Mouse (Mus musculus): Measurements from ENCODE around the gene Tprgl. TPM values are rescaled to one million over a fixed set of nuclear protein-coding genes. Genes with fewer than 3 reads are reported as not detected.

The Tprgl gene
- polyA plus RNA-seq, 1 experiment from 2014 or later, result 125 TPM

- H3K4me3 ChIP-seq (ENCODE audit: low read depth, low read length), result no peak overlapping the region
- no peak overlapping the region for H3K9ac ChIP-seq (ENCODE audit: low read depth, low read length)
- H3K9me3 ChIP-seq (replicated peaks; ENCODE audit: control insufficient read depth, low read length), result no peaks in the 10 kb centered on the region
- H3K4me1 ChIP-seq (ENCODE audit: control insufficient read depth, insufficient read depth, low read length), result no peaks in the 10 kb centered on the region
- no peak overlapping the region for H3K4me2 ChIP-seq
- H3K27me3 ChIP-seq (ENCODE audit: control insufficient read depth, insufficient read depth, low read length), result peaks cover 42% of the 10 kb centered on the region
- H3K36me3 ChIP-seq (ENCODE audit: control insufficient read depth, insufficient read depth, low read length), result no peaks in the 10 kb centered on the region
- ATAC-seq (replicated peaks; ENCODE audit: insufficient number of reproducible peaks, low FRiP score, low TSS enrichment), result no peak
- 58% methylated on average over 11 of the region's 11 CpGs for WGBS (ENCODE audit: insufficient replicate concordance)
- no peak overlapping the region for H3K27ac ChIP-seq (ENCODE audit: low read depth, low read length)
Measured at GRCm38 (mm10) chr4:154121800-154122199, 38.7 kb downstream of the Tprgl start.

- H3K27me3 ChIP-seq (ENCODE audit: control insufficient read depth, insufficient read depth, low read length), result peaks cover 32% of the 10 kb centered on the region
Measured at GRCm38 (mm10) chr4:154119208-154119607, 41.3 kb downstream of the Tprgl start.

GRCm38 (mm10) chr4:154118782-154119181 lies 41.7 kb downstream of the Tprgl start:
- H3K9ac ChIP-seq (ENCODE audit: low read depth, low read length), result no peak overlapping the region
- no peaks in the 10 kb centered on the region for H3K9me3 ChIP-seq (replicated peaks; ENCODE audit: control insufficient read depth, low read length)
- H3K4me2 ChIP-seq, result no peak overlapping the region
- 72% methylated on average over 9 of the region's 9 CpGs for WGBS (ENCODE audit: insufficient replicate concordance)
- H3K27me3 ChIP-seq (ENCODE audit: control insufficient read depth, insufficient read depth, low read length), result peaks cover 30% of the 10 kb centered on the region
- no peaks in the 10 kb centered on the region for H3K36me3 ChIP-seq (ENCODE audit: control insufficient read depth, insufficient read depth, low read length)
- no peak overlapping the region for H3K4me3 ChIP-seq (ENCODE audit: low read depth, low read length)
- H3K27ac ChIP-seq (ENCODE audit: low read depth, low read length), result no peak overlapping the region
- H3K4me1 ChIP-seq (ENCODE audit: control insufficient read depth, insufficient read depth, low read length), result no peaks in the 10 kb centered on the region
- ATAC-seq (replicated peaks; ENCODE audit: insufficient number of reproducible peaks, low FRiP score, low TSS enrichment), result no peak

More at GRCm38 (mm10) chr4:154119208-154119607, 41.3 kb downstream of the Tprgl start:
- no peak for ATAC-seq (replicated peaks; ENCODE audit: insufficient number of reproducible peaks, low FRiP score, low TSS enrichment)
- H3K36me3 ChIP-seq (ENCODE audit: control insufficient read depth, insufficient read depth, low read length), result no peaks in the 10 kb centered on the region
- H3K27ac ChIP-seq (ENCODE audit: low read depth, low read length), result no peak overlapping the region
- H3K4me1 ChIP-seq (ENCODE audit: control insufficient read depth, insufficient read depth, low read length), result no peaks in the 10 kb centered on the region
- no peaks in the 10 kb centered on the region for H3K9me3 ChIP-seq (replicated peaks; ENCODE audit: control insufficient read depth, low read length)
- 75% methylated on average over 9 of the region's 9 CpGs for WGBS (ENCODE audit: insufficient replicate concordance)
- H3K4me3 ChIP-seq (ENCODE audit: low read depth, low read length), result no peak overlapping the region
- H3K9ac ChIP-seq (ENCODE audit: low read depth, low read length), result no peak overlapping the region
- H3K4me2 ChIP-seq, result no peak overlapping the region

- 49% methylated on average over 7 of the region's 7 CpGs for WGBS (ENCODE audit: insufficient replicate concordance)
- Histone ChIP-seq H3K4me1 (ENCODE audit: control insufficient read depth, insufficient read depth, low read length) (no peaks in the 10 kb centered on the region), H3K36me3 (ENCODE audit: control insufficient read depth, insufficient read depth, low read length) (no peaks in the 10 kb centered on the region), H3K9me3 (replicated peaks; ENCODE audit: control insufficient read depth, low read length) (no peaks in the 10 kb centered on the region), H3K27me3 (ENCODE audit: control insufficient read depth, insufficient read depth, low read length) (peaks cover 11% of the 10 kb centered on the region; the same call in 1 of the 2 replicates), H3K27ac (ENCODE audit: low read depth, low read length) (no peak overlapping the region), H3K9ac (ENCODE audit: low read depth, low read length) (no peak overlapping the region), H3K4me3 (ENCODE audit: low read depth, low read length) (no peak overlapping the region), H3K4me2 (no peak overlapping the region)
- no peak for ATAC-seq (replicated peaks; ENCODE audit: insufficient number of reproducible peaks, low FRiP score, low TSS enrichment)
Measured at GRCm38 (mm10) chr4:154116421-154116820, 44.0 kb downstream of the Tprgl start.

- no peak overlapping the region for H3K9ac ChIP-seq (ENCODE audit: low read depth, low read length)
- 66% methylated on average over 11 of the region's 11 CpGs for WGBS (ENCODE audit: insufficient replicate concordance)
- no peaks in the 10 kb centered on the region for H3K9me3 ChIP-seq (replicated peaks; ENCODE audit: control insufficient read depth, low read length)
- no peak for ATAC-seq (replicated peaks; ENCODE audit: insufficient number of reproducible peaks, low FRiP score, low TSS enrichment)
- peaks cover 19% of the 10 kb centered on the region for H3K27me3 ChIP-seq (ENCODE audit: control insufficient read depth, insufficient read depth, low read length)
- H3K27ac ChIP-seq (ENCODE audit: low read depth, low read length), result no peak overlapping the region
- no peaks in the 10 kb centered on the region for H3K36me3 ChIP-seq (ENCODE audit: control insufficient read depth, insufficient read depth, low read length)
- no peak overlapping the region for H3K4me3 ChIP-seq (ENCODE audit: low read depth, low read length)
- H3K4me2 ChIP-seq, result no peak overlapping the region
- no peaks in the 10 kb centered on the region for H3K4me1 ChIP-seq (ENCODE audit: control insufficient read depth, insufficient read depth, low read length)
Measured at GRCm38 (mm10) chr4:154109850-154110243, 50.6 kb downstream of the Tprgl start.

GRCm38 (mm10) chr4:154109216-154109849 lies 51.1 kb downstream of the Tprgl start:
- H3K9ac ChIP-seq (ENCODE audit: low read depth, low read length), result no peak overlapping the region
- WGBS (ENCODE audit: insufficient replicate concordance), result 58% methylated on average over 18 of the region's 18 CpGs
- no peak overlapping the region for H3K4me3 ChIP-seq (ENCODE audit: low read depth, low read length)
- H3K4me1 ChIP-seq (ENCODE audit: control insufficient read depth, insufficient read depth, low read length), result no peaks in the 10 kb centered on the region
- peaks cover 20% of the 10 kb centered on the region for H3K27me3 ChIP-seq (ENCODE audit: control insufficient read depth, insufficient read depth, low read length)
- H3K27ac ChIP-seq (ENCODE audit: low read depth, low read length), result no peak overlapping the region
- no peak overlapping the region for H3K4me2 ChIP-seq
- H3K36me3 ChIP-seq (ENCODE audit: control insufficient read depth, insufficient read depth, low read length), result no peaks in the 10 kb centered on the region
- H3K9me3 ChIP-seq (replicated peaks; ENCODE audit: control insufficient read depth, low read length), result no peaks in the 10 kb centered on the region
- ATAC-seq (replicated peaks; ENCODE audit: insufficient number of reproducible peaks, low FRiP score, low TSS enrichment), result no peak; the same call in 1 of the 2 replicates

Other genes with a start within 250 kb of the Tprgl start
- gene A430005L14Rik, start 203.4 kb downstream of the Tprgl start, polyA plus RNA-seq (2014; fragmentation: Nextera tagmentation; extraction: Ambion mirVana), result 50.5 and 57.8 TPM in 2 replicates
- gene Dffb, start 185.5 kb downstream of the Tprgl start, polyA plus RNA-seq (2014; fragmentation: Nextera tagmentation; extraction: Ambion mirVana), result 4.9 and 7.5 TPM in 2 replicates
- gene Cep104, start 185.5 kb downstream of the Tprgl start, polyA plus RNA-seq (2014; fragmentation: Nextera tagmentation; extraction: Ambion mirVana), result 11.4 and 14.3 TPM in 2 replicates
- 13.4 and 14.7 TPM in 2 replicates for gene Lrrc47, start 148.9 kb downstream of the Tprgl start, polyA plus RNA-seq (2014; fragmentation: Nextera tagmentation; extraction: Ambion mirVana)
- gene Smim1, start 134.4 kb downstream of the Tprgl start, polyA plus RNA-seq (2014; fragmentation: Nextera tagmentation; extraction: Ambion mirVana), result 95.7 and 104 TPM in 2 replicates
- gene Ccdc27, start 118.0 kb downstream of the Tprgl start, polyA plus RNA-seq (2014; fragmentation: Nextera tagmentation; extraction: Ambion mirVana), result not detected in 2 replicates
- gene Trp73, start 20.5 kb downstream of the Tprgl start, polyA plus RNA-seq (2014; fragmentation: Nextera tagmentation; extraction: Ambion mirVana), result not detected in 2 replicates
- 22.1 and 26.5 TPM in 2 replicates for gene Wrap73, start 18.3 kb downstream of the Tprgl start, polyA plus RNA-seq (2014; fragmentation: Nextera tagmentation; extraction: Ambion mirVana)
- gene Megf6, start 10.1 kb upstream of the Tprgl start, polyA plus RNA-seq (2014; fragmentation: Nextera tagmentation; extraction: Ambion mirVana), result 8.6 and 8.8 TPM in 2 replicates
- 1.1 and 1.5 TPM in 2 replicates for gene Arhgef16, start 141.0 kb upstream of the Tprgl start, polyA plus RNA-seq (2014; fragmentation: Nextera tagmentation; extraction: Ambion mirVana)
- gene B230104I21Rik, start 175.5 kb upstream of the Tprgl start, polyA plus RNA-seq (2014; fragmentation: Nextera tagmentation; extraction: Ambion mirVana), result 0.24 TPM in 1 of 2 replicates, not detected in the other